Mouse (Mus musculus) myocyte (in vitro differentiated cells): ENCODE data around the gene Gm13539.

Experiments used
- E2F4 ChIP-seq: IDR thresholded peaks from one replicate; pipeline ENCODE4 v1.6.1; 2011; ENCODE audit warnings: mild to moderate bottlenecking, control low read depth, moderate library complexity; ENCODE audit not compliant: insufficient read depth
- MAX ChIP-seq: IDR thresholded peaks from one replicate; pipeline ENCODE4 v1.6.1; 2011; ENCODE audit warnings: low read depth, mild to moderate bottlenecking, control low read depth
- MYOG ChIP-seq, 3 experiments: IDR thresholded peaks; one replicate each; pipeline ENCODE4 v1.6.1; 2011; ENCODE audit warnings: control low read depth in 2 of 3, low read depth in 2 of 3, mild to moderate bottlenecking in 2 of 3; ENCODE audit not compliant: insufficient read length in 2 of 3, control insufficient read depth in 1 of 3, insufficient read depth in 1 of 3
- POLR2AphosphoS2 ChIP-seq: IDR thresholded peaks from one replicate; pipeline ENCODE4 v1.6.1; 2011; ENCODE audit warnings: low read depth, control low read depth; ENCODE audit not compliant: insufficient read length

DNA sequence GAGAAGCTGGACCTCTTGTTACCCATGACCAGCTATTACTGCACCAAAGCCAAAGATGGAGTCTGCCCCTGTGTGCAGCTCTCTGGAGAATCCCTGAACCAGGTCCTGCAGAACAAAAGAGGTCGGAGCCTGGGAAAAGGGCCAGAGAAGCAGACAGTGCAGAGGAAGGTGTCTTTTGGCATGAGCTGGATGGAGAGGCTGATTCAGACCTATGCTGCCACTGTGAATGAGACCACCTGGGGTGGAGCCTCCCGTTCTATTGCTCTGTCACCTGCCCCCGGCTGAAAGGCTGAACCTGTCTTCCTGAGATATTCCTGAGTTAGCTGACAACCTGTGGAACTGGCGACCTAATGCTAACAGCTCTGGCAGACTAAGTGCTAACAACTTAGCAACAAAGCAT is 1.1 kb upstream of the Gm13539 start:
- TF ChIP-seq E2F4 (no peak), POLR2AphosphoS2 (no peak), MAX (no peak), MYOG (IDR thresholded peaks at IDR 0.05; ENCODE audit: control insufficient read depth in 1 of 3, insufficient read depth in 1 of 3, insufficient read length in 2 of 3, low read depth in 2 of 3) (no peak)
